18 mouse cellular contexts compared by ENCODE assay signal in genomic region chr13:107060098-107060497, GRCm38 (mm10).
"Had no signal": no experiment of that assay in that cellular context is flagged by ENCODE, and none has a peak within 500 bp of the region (broad histone marks: within the 10 kb centered on the region; RNA-seq: fewer than 3 reads in every experiment).

No protein-coding gene starts in this region.

- H3K27ac ChIP-seq: lung, embryonic 15.5 days; macrophage; midbrain, embryonic 10.5 days; midbrain, embryonic 12.5 days; neural tube, embryonic 13.5 days; neural tube, embryonic 15.5 days had no signal

- H3K9ac ChIP-seq: liver, postnatal 0 days; lung, embryonic 15.5 days; midbrain, embryonic 12.5 days; neural tube, embryonic 13.5 days; neural tube, embryonic 15.5 days had no signal

- H3K4me2 ChIP-seq: lung, embryonic 15.5 days; midbrain, embryonic 12.5 days; neural tube, embryonic 13.5 days; neural tube, embryonic 15.5 days had no signal

- H3K9me3 ChIP-seq: lung, embryonic 15.5 days; megakaryocyte, embryonic 14.5 days; midbrain, embryonic 10.5 days; midbrain, embryonic 12.5 days; neural tube, embryonic 13.5 days; neural tube, embryonic 15.5 days had no signal

- ATAC-seq: liver, postnatal 0 days; lung, postnatal 0 days; midbrain, embryonic 16.5 days had no signal

- H3K4me3 ChIP-seq: lung, embryonic 15.5 days; megakaryocyte, embryonic 14.5 days; midbrain, embryonic 10.5 days; midbrain, embryonic 12.5 days; myocyte; neural tube, embryonic 13.5 days; neural tube, embryonic 15.5 days had no signal

- H3K36me3 ChIP-seq: lung, embryonic 15.5 days; midbrain, embryonic 10.5 days; midbrain, embryonic 12.5 days; neural tube, embryonic 13.5 days; neural tube, embryonic 15.5 days had no signal

- H3K4me1 ChIP-seq: lung, embryonic 15.5 days; neural tube, embryonic 13.5 days; neural tube, embryonic 15.5 days had no signal

- H3K27me3 ChIP-seq: lung, embryonic 15.5 days; megakaryocyte, embryonic 14.5 days; midbrain, embryonic 12.5 days; neural tube, embryonic 13.5 days; neural tube, embryonic 15.5 days had no signal

- DNase-seq: lung, adult 2 months; lung, postnatal 14 days; midbrain, embryonic 14.5 days; retina, postnatal 1 day; right cerebral cortex, postnatal 25 days; right cerebral cortex, postnatal 4 days; spleen, adult 18-20 months had no signal
